Mouse (Mus musculus) embryonic fibroblast, embryonic 13.5 days (primary cell): ENCODE measurements around the gene Gadd45b.

ENCODE experiments used
- CTCF ChIP-seq: IDR thresholded peaks from 2 replicates; pipeline ENCODE4 v1.5.1; 2011; ENCODE audit warnings: mild to moderate bottlenecking, control low read depth, low read length, moderate library complexity, borderline replicate concordance; ENCODE audit not compliant: insufficient read depth
- POLR2A ChIP-seq: IDR thresholded peaks from 2 replicates; pipeline ENCODE4 v1.6.1; 2011; ENCODE audit warnings: low read depth, mild to moderate bottlenecking, control low read depth, low read length, moderate library complexity

GRCm38 (mm10) chr10:80928586-80929298, 1.1 kb upstream of the Gadd45b start:
- TF ChIP-seq CTCF, result peak; percentile 92
- peak; percentile 47; the same call in 1 of the 2 replicates for TF ChIP-seq POLR2A
